Mouse (Mus musculus) midbrain, embryonic 14.5 days (tissue): Measurements from ENCODE around the gene Peg10. TPM values are rescaled to one million over a fixed set of nuclear protein-coding genes. Genes with fewer than 3 reads are reported as not detected.

ENCODE experiments used
- ATAC-seq: fragments of 200-750 bp; cut with Nextera tagmentation; 2 replicates; pipeline ENCODE4 v1.8.0; 2017; ENCODE audit warnings: moderate number of reproducible peaks, moderate library complexity; ENCODE audit not compliant: low FRiP score, low TSS enrichment
- DNase-seq: peaks from one replicate; pipeline ENCODE4 v3.0.0-alpha.2; 2015
- H3K27ac ChIP-seq: fragments of 300-500 bp; sonication (generic); replicated peaks from 2 replicates; pipeline ENCODE4 v1.5.1; 2014; ENCODE audit warnings: mild to moderate bottlenecking, low read depth, low read length, moderate library complexity
- H3K27me3 ChIP-seq: fragments of 300-500 bp; sonication (generic); 2 replicates; pipeline ENCODE4 v1.6.1; 2014; ENCODE audit warnings: low read length, control low read depth, mixed read lengths; ENCODE audit not compliant: control insufficient read depth, insufficient read depth
- H3K36me3 ChIP-seq: fragments of 300-500 bp; sonication (generic); 2 replicates; pipeline ENCODE4 v1.6.1; 2014; ENCODE audit warnings: low read length, control low read depth; ENCODE audit not compliant: control insufficient read depth, insufficient read depth
- H3K4me1 ChIP-seq: fragments of 300-500 bp; sonication (generic); 2 replicates; pipeline ENCODE4 v1.6.1; 2014; ENCODE audit warnings: mild to moderate bottlenecking, antibody characterized with exemption, low read length, control low read depth; ENCODE audit not compliant: control insufficient read depth, insufficient read depth
- H3K4me2 ChIP-seq: fragments of 300-500 bp; sonication (generic); 2 replicates; pipeline ENCODE4 v1.6.1; 2014; ENCODE audit warnings: mild to moderate bottlenecking, low read length, moderate library complexity
- H3K4me3 ChIP-seq: fragments of 300-500 bp; sonication (generic); replicated peaks from 2 replicates; pipeline ENCODE4 v1.5.1; 2014; ENCODE audit warnings: low read depth, low read length
- H3K9ac ChIP-seq: fragments of 300-500 bp; sonication (generic); replicated peaks from 2 replicates; pipeline ENCODE4 v1.6.1; 2014; ENCODE audit warnings: mild to moderate bottlenecking, low read length, moderate library complexity
- H3K9me3 ChIP-seq: fragments of 300-500 bp; sonication (generic); 2 replicates; pipeline ENCODE4 v1.6.1; 2016; ENCODE audit warnings: low read length, control low read depth, mixed read lengths; ENCODE audit not compliant: control insufficient read depth
- WGBS: fragments of 180-500 bp; shearing (Covaris S2); extraction: QIAGEN DNeasy Blood & Tissue Kit; methylation state at CpG from one replicate; pipeline ENCODE4 v1.1.7; 2014; 5-methylcytosine and 5-hydroxymethylcytosine counted together
- polyA plus RNA-seq: library from polyadenylated mRNA; unstranded; fragments of >200 nt; fragmentation: Nextera tagmentation; extraction: Ambion mirVana; gene quantifications from 2 replicates; pipeline ENCODE4 v1.2.1, GENCODE M21; 2014

Gene Peg10
- polyA plus RNA-seq, 1 experiment from 2014 or later, result 9.0 TPM

- H3K4me2 ChIP-seq, result no peak overlapping the region
Observed at GRCm38 (mm10) chr6:4723998-4724757, 22.9 kb upstream of the Peg10 start.

GRCm38 (mm10) chr6:4728305-4728704, 18.8 kb upstream of the Peg10 start:
- DNase-seq (no peak), ATAC-seq (no peak)
- Histone ChIP-seq H3K4me1 (no peaks in the 10 kb centered on the region), H3K9me3 (no peaks in the 10 kb centered on the region), H3K36me3 (no peaks in the 10 kb centered on the region), H3K4me2 (no peak overlapping the region), H3K9ac (no peak overlapping the region), H3K27me3 (no peaks in the 10 kb centered on the region), H3K4me3 (no peak overlapping the region), H3K27ac (no peak overlapping the region)
- 95% methylated on average over 2 of the region's 2 CpGs for WGBS

More at GRCm38 (mm10) chr6:4723998-4724757, 22.9 kb upstream of the Peg10 start:
- WGBS, result 48% methylated on average over 15 of the region's 15 CpGs
- H3K9me3 ChIP-seq, result no peaks in the 10 kb centered on the region
- no peak for ATAC-seq
- H3K4me1 ChIP-seq, result peaks cover 12% of the 10 kb centered on the region
- H3K27me3 ChIP-seq, result no peaks in the 10 kb centered on the region
- H3K9ac ChIP-seq, result no peak overlapping the region; the same call in 1 of the 2 replicates
- H3K36me3 ChIP-seq, result no peaks in the 10 kb centered on the region
- no peak for DNase-seq
- no peak overlapping the region for H3K27ac ChIP-seq
- H3K4me3 ChIP-seq, result no peak overlapping the region

GRCm38 (mm10) chr6:4731675-4732074, 15.4 kb upstream of the Peg10 start:
- ATAC-seq, result no peak

GRCm38 (mm10) chr6:4733208-4733607, 13.9 kb upstream of the Peg10 start:
- DNase-seq, result no peak
- no peak for ATAC-seq
- no peaks in the 10 kb centered on the region for H3K9me3 ChIP-seq
- H3K9ac ChIP-seq, result no peak overlapping the region
- no peak overlapping the region for H3K4me3 ChIP-seq
- H3K4me2 ChIP-seq, result no peak overlapping the region
- H3K27me3 ChIP-seq, result no peaks in the 10 kb centered on the region
- WGBS, result 87% methylated on average over 8 of the region's 8 CpGs
- no peak overlapping the region for H3K27ac ChIP-seq
- H3K36me3 ChIP-seq, result no peaks in the 10 kb centered on the region
- H3K4me1 ChIP-seq, result peaks cover 11% of the 10 kb centered on the region

More at GRCm38 (mm10) chr6:4731675-4732074, 15.4 kb upstream of the Peg10 start:
- no peak overlapping the region for H3K27ac ChIP-seq
- 74% methylated on average over 8 of the region's 8 CpGs for WGBS
- H3K4me3 ChIP-seq, result no peak overlapping the region
- H3K36me3 ChIP-seq, result no peaks in the 10 kb centered on the region
- H3K4me2 ChIP-seq, result no peak overlapping the region
- DNase-seq, result no peak
- H3K9ac ChIP-seq, result no peak overlapping the region
- no peaks in the 10 kb centered on the region for H3K9me3 ChIP-seq
- no peaks in the 10 kb centered on the region for H3K4me1 ChIP-seq
- no peaks in the 10 kb centered on the region for H3K27me3 ChIP-seq

- no peaks in the 10 kb centered on the region for H3K9me3 ChIP-seq
- H3K27me3 ChIP-seq, result no peaks in the 10 kb centered on the region
- 83% methylated on average over 9 of the region's 9 CpGs for WGBS
- ATAC-seq (no peak), DNase-seq (no peak)
- no peak overlapping the region for H3K27ac ChIP-seq
- no peak overlapping the region for H3K4me3 ChIP-seq
- no peak overlapping the region for H3K4me2 ChIP-seq
- no peaks in the 10 kb centered on the region for H3K36me3 ChIP-seq
- peaks cover 35% of the 10 kb centered on the region for H3K4me1 ChIP-seq
- no peak overlapping the region for H3K9ac ChIP-seq
Observed at GRCm38 (mm10) chr6:4736372-4736771, 10.7 kb upstream of the Peg10 start.

- H3K27ac ChIP-seq, result no peak overlapping the region
- H3K9ac ChIP-seq, result no peak overlapping the region
- H3K4me3 ChIP-seq, result no peak overlapping the region
- ATAC-seq (no peak), DNase-seq (no peak)
- H3K27me3 ChIP-seq, result no peaks in the 10 kb centered on the region
- peak overlapping the region; percentile 27; the same call in 1 of the 2 replicates for H3K4me2 ChIP-seq
- 21% methylated on average over 11 of the region's 11 CpGs for WGBS
- H3K9me3 ChIP-seq, result no peaks in the 10 kb centered on the region
- peaks cover 38% of the 10 kb centered on the region for H3K4me1 ChIP-seq
- H3K36me3 ChIP-seq, result no peaks in the 10 kb centered on the region
Observed at GRCm38 (mm10) chr6:4738034-4738629, 9.0 kb upstream of the Peg10 start.

- DNase-seq (no peak), ATAC-seq (no peak)
- Histone ChIP-seq H3K4me2 (peak overlapping the region; percentile 27; the same call in 1 of the 2 replicates), H3K36me3 (no peaks in the 10 kb centered on the region), H3K27ac (no peak overlapping the region), H3K4me1 (peaks cover 38% of the 10 kb centered on the region), H3K27me3 (no peaks in the 10 kb centered on the region), H3K9ac (no peak overlapping the region), H3K4me3 (no peak overlapping the region), H3K9me3 (no peaks in the 10 kb centered on the region)
- 8% methylated on average over 2 of the region's 2 CpGs for WGBS
Observed at GRCm38 (mm10) chr6:4738717-4739116, 8.4 kb upstream of the Peg10 start.

GRCm38 (mm10) chr6:4739522-4740355, 7.4 kb upstream of the Peg10 start:
- H3K27ac ChIP-seq, result no peak overlapping the region
- no peaks in the 10 kb centered on the region for H3K27me3 ChIP-seq
- no peak for ATAC-seq
- H3K4me1 ChIP-seq, result peaks cover 38% of the 10 kb centered on the region
- no peaks in the 10 kb centered on the region for H3K36me3 ChIP-seq
- no peak for DNase-seq
- H3K9ac ChIP-seq, result no peak overlapping the region
- H3K4me2 ChIP-seq, result peak overlapping the region; percentile 39
- H3K4me3 ChIP-seq, result no peak overlapping the region
- 4% methylated on average over 13 of the region's 13 CpGs for WGBS
- H3K9me3 ChIP-seq, result no peaks in the 10 kb centered on the region
